In the genomic region with DNA sequence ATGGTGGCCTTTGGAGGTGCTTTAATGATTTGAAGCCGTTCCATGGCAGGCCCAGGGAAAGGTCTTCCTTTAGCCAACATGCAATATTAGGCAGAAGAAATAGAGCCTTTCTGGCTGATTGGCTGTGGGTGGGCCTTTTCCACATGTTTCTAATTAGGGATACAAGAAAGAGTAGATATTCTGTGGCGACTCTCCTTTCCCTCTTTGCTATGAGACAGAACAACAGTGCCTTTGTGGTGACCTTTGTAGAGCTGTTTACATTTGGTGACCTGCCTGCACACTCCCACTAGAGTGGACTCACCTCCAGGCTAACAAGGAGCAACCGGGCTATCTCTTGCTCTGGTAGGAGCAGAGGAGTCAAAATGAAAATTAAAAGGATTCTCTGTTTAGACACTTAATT, we compare ENCODE assay signal across 12 mouse cellular contexts.
DNase-seq lines count a peak whose midpoint lies in the region; ATAC-seq and TF ChIP-seq lines count a peak whose summit lies in the region.
"Had no signal": no experiment of that assay in that cellular context is flagged by ENCODE, and none has a peak within 500 bp of the region (broad histone marks: within the 10 kb centered on the region; RNA-seq: fewer than 3 reads in every experiment).

No protein-coding gene starts in this region.

- 52% methylated on average over 3 of the region's 3 CpGs for WGBS in heart, embryonic 10.5 days
- WGBS in midbrain, embryonic 10.5 days = 59% methylated on average over 3 of the region's 3 CpGs
- 66% methylated on average over 3 of the region's 3 CpGs for WGBS in midbrain, embryonic 11.5 days
- 31% methylated on average over 3 of the region's 3 CpGs for WGBS in intestine, embryonic 15.5 days
- 32% methylated on average over 3 of the region's 3 CpGs for WGBS in stomach, postnatal 0 days
- WGBS in hindbrain, embryonic 13.5 days = 59% methylated on average over 3 of the region's 3 CpGs

- no peak for TF ChIP-seq CTCF in stomach, postnatal 0 days (IDR thresholded peaks at IDR 0.05; ENCODE audit: low read depth)

- no peaks in the 10 kb centered on the region for H3K9me3 ChIP-seq in heart, embryonic 10.5 days
- H3K9me3 ChIP-seq in midbrain, embryonic 10.5 days (replicated peaks) = no peaks in the 10 kb centered on the region
- no peaks in the 10 kb centered on the region for H3K9me3 ChIP-seq in midbrain, embryonic 11.5 days (ENCODE audit: control insufficient read depth, low read length)
- H3K9me3 ChIP-seq in intestine, embryonic 15.5 days = no peaks in the 10 kb centered on the region
- no peaks in the 10 kb centered on the region for H3K9me3 ChIP-seq in stomach, postnatal 0 days (ENCODE audit: control insufficient read depth, low read length)
- H3K9me3 ChIP-seq in hindbrain, embryonic 13.5 days = no peaks in the 10 kb centered on the region
- H3K9me3 ChIP-seq: forebrain, embryonic 13.5 days had no signal

- no peak overlapping the region for H3K9ac ChIP-seq in midbrain, embryonic 11.5 days (ENCODE audit: low read length)
- H3K9ac ChIP-seq in intestine, embryonic 15.5 days = no peak overlapping the region
- no peak overlapping the region for H3K9ac ChIP-seq in stomach, postnatal 0 days (ENCODE audit: low read length)
- H3K9ac ChIP-seq in hindbrain, embryonic 13.5 days = no peak overlapping the region
- H3K9ac ChIP-seq: forebrain, embryonic 13.5 days had no signal

- no peaks in the 10 kb centered on the region for H3K36me3 ChIP-seq in heart, embryonic 10.5 days
- H3K36me3 ChIP-seq in midbrain, embryonic 10.5 days = no peaks in the 10 kb centered on the region
- H3K36me3 ChIP-seq in midbrain, embryonic 11.5 days (ENCODE audit: control insufficient read depth, insufficient read depth, low read length) = no peaks in the 10 kb centered on the region
- H3K36me3 ChIP-seq in intestine, embryonic 15.5 days = no peaks in the 10 kb centered on the region
- no peaks in the 10 kb centered on the region for H3K36me3 ChIP-seq in stomach, postnatal 0 days (ENCODE audit: control insufficient read depth, insufficient read depth, low read length)
- H3K36me3 ChIP-seq in hindbrain, embryonic 13.5 days = no peaks in the 10 kb centered on the region

- TF ChIP-seq EP300 in stomach, postnatal 0 days (optimal IDR thresholded peaks at IDR 0.05) = no peak

- no peak overlapping the region for H3K4me2 ChIP-seq in midbrain, embryonic 11.5 days
- no peak overlapping the region for H3K4me2 ChIP-seq in intestine, embryonic 15.5 days (replicated peaks)
- no peak overlapping the region for H3K4me2 ChIP-seq in stomach, postnatal 0 days (replicated peaks; ENCODE audit: low read depth)
- H3K4me2 ChIP-seq in hindbrain, embryonic 13.5 days = no peak overlapping the region
- H3K4me2 ChIP-seq: forebrain, embryonic 13.5 days had no signal

- DNase-seq in heart, embryonic 10.5 days (ENCODE audit: low spot score) = no peak
- DNase-seq in heart, adult 9 months (ENCODE audit: low spot score in 2 of 2) = no peak
- no peak for DNase-seq in midbrain, embryonic 10.5 days (ENCODE audit: low spot score)
- no peak for DNase-seq in midbrain, embryonic 11.5 days (ENCODE audit: low spot score, missing footprints)
- no peak for DNase-seq in stomach, postnatal 0 days (ENCODE audit: low spot score)
- DNase-seq in urinary bladder, adult 2 months (ENCODE audit: low spot score) = no peak
- DNase-seq: cerebellum, postnatal 10 days; kidney, postnatal 10 days; midbrain, embryonic 14.5 days had no signal

- ATAC-seq in midbrain, embryonic 11.5 days (ENCODE audit: low FRiP score) = no peak
- no peak; the same call in 1 of the 2 replicates for ATAC-seq in intestine, embryonic 15.5 days
- no peak for ATAC-seq in stomach, postnatal 0 days (ENCODE audit: low FRiP score, low TSS enrichment)
- no peak for ATAC-seq in hindbrain, embryonic 13.5 days (ENCODE audit: low FRiP score)
- ATAC-seq: forebrain, embryonic 13.5 days had no signal

- no peak overlapping the region for H3K4me3 ChIP-seq in heart, embryonic 10.5 days
- no peak overlapping the region for H3K4me3 ChIP-seq in midbrain, embryonic 10.5 days
- no peak overlapping the region for H3K4me3 ChIP-seq in midbrain, embryonic 11.5 days (ENCODE audit: low read depth, low read length)
- no peak overlapping the region for H3K4me3 ChIP-seq in intestine, embryonic 15.5 days (replicated peaks)
- H3K4me3 ChIP-seq in stomach, postnatal 0 days (ENCODE audit: low read depth, low read length) = no peak overlapping the region
- no peak overlapping the region for H3K4me3 ChIP-seq in hindbrain, embryonic 13.5 days
- H3K4me3 ChIP-seq: forebrain, embryonic 13.5 days had no signal

- H3K27ac ChIP-seq in heart, embryonic 10.5 days = peak overlapping the region; percentile 17
- peak overlapping the region; percentile 30; the same call in 1 of the 2 replicates for H3K27ac ChIP-seq in midbrain, embryonic 10.5 days (replicated peaks)
- no peak overlapping the region for H3K27ac ChIP-seq in midbrain, embryonic 11.5 days (ENCODE audit: low read depth, low read length)
- H3K27ac ChIP-seq in intestine, embryonic 15.5 days = peak overlapping the region; percentile 69
- peak overlapping the region; percentile 71 for H3K27ac ChIP-seq in stomach, postnatal 0 days (replicated peaks)
- H3K27ac ChIP-seq in hindbrain, embryonic 13.5 days = no peak overlapping the region
- H3K27ac ChIP-seq: forebrain, embryonic 13.5 days had no signal

- H3K4me1 ChIP-seq in heart, embryonic 10.5 days = peaks cover 63% of the 10 kb centered on the region
- peaks cover 58% of the 10 kb centered on the region for H3K4me1 ChIP-seq in midbrain, embryonic 10.5 days
- H3K4me1 ChIP-seq in midbrain, embryonic 11.5 days (ENCODE audit: control insufficient read depth, insufficient read depth, low read length) = peaks cover 3% of the 10 kb centered on the region
- H3K4me1 ChIP-seq in intestine, embryonic 15.5 days (replicated peaks) = peaks cover 30% of the 10 kb centered on the region
- peaks cover 7% of the 10 kb centered on the region for H3K4me1 ChIP-seq in stomach, postnatal 0 days (replicated peaks; ENCODE audit: control insufficient read depth, insufficient read depth)
- peaks cover 16% of the 10 kb centered on the region for H3K4me1 ChIP-seq in hindbrain, embryonic 13.5 days (replicated peaks)

- no peaks in the 10 kb centered on the region for H3K27me3 ChIP-seq in heart, embryonic 10.5 days (ENCODE audit: insufficient read depth, poor library complexity, severe bottlenecking)
- H3K27me3 ChIP-seq in midbrain, embryonic 10.5 days (ENCODE audit: low read depth, poor library complexity, severe bottlenecking) = no peaks in the 10 kb centered on the region
- no peaks in the 10 kb centered on the region for H3K27me3 ChIP-seq in midbrain, embryonic 11.5 days (ENCODE audit: control insufficient read depth, insufficient read depth, low read length)
- no peaks in the 10 kb centered on the region for H3K27me3 ChIP-seq in intestine, embryonic 15.5 days (replicated peaks)
- no peaks in the 10 kb centered on the region for H3K27me3 ChIP-seq in stomach, postnatal 0 days (ENCODE audit: control insufficient read depth, insufficient read depth, low read length)
- H3K27me3 ChIP-seq in hindbrain, embryonic 13.5 days = no peaks in the 10 kb centered on the region
- H3K27me3 ChIP-seq: forebrain, embryonic 13.5 days had no signal

Comparison
In these comparisons a context has a peak if more than half of its experiments do, and no peak if none do; other contexts are left out.
1. H3K27ac ChIP-seq: peak in heart, embryonic 10.5 days (single experiment), midbrain, embryonic 10.5 days (single experiment), intestine, embryonic 15.5 days (single experiment) and stomach, postnatal 0 days (single experiment); none in midbrain, embryonic 11.5 days (single experiment) and hindbrain, embryonic 13.5 days (single experiment).